ENCODE assay signal across 9 mouse cellular contexts in genomic region chr6:144339006-144339405, GRCm38 (mm10).
DNase-seq lines count a peak whose midpoint lies in the region; TF ChIP-seq lines count a peak whose summit lies in the region.
"Had no signal": no experiment of that assay in that cellular context is flagged by ENCODE, and none has a peak within 500 bp of the region (broad histone marks: within the 10 kb centered on the region; RNA-seq: fewer than 3 reads in every experiment).

No protein-coding gene starts in this region.

- intact Hi-C loops in left cerebral cortex, postnatal 4 days (cut with DNase I), result no loop called here

- H3K27ac ChIP-seq in kidney, adult 2 months (ENCODE audit: insufficient read depth, low read depth, low read length), result no peak overlapping the region
- no peak overlapping the region for H3K27ac ChIP-seq in ES-Bruce4 (ENCODE audit: insufficient read depth, low read length)
- H3K27ac ChIP-seq: embryonic facial prominence, embryonic 12.5 days had no signal

- H3K4me1 ChIP-seq in kidney, adult 2 months (ENCODE audit: control insufficient read depth, insufficient read depth, low read length), result no peaks in the 10 kb centered on the region
- no peaks in the 10 kb centered on the region for H3K4me1 ChIP-seq in ES-Bruce4 (ENCODE audit: control insufficient read depth, insufficient read depth, low read length)
- H3K4me1 ChIP-seq: embryonic facial prominence, embryonic 12.5 days; megakaryocyte, embryonic 14.5 days had no signal

- no peak for TF ChIP-seq POLR2A in kidney, adult 2 months (IDR thresholded peaks at IDR 0.05; ENCODE audit: low read depth, low read length)
- TF ChIP-seq POLR2A in ES-Bruce4 (IDR thresholded peaks at IDR 0.05; ENCODE audit: insufficient read depth, low read length), result no peak

- H3K27me3 ChIP-seq in kidney, adult 2 months (replicated peaks; ENCODE audit: control insufficient read depth, insufficient read depth, low read length), result no peaks in the 10 kb centered on the region
- no peaks in the 10 kb centered on the region; the same call in 1 of the 2 replicates for H3K27me3 ChIP-seq in ES-Bruce4 (ENCODE audit: control insufficient read depth, insufficient read depth, low read length, poor library complexity, severe bottlenecking)
- H3K27me3 ChIP-seq: embryonic facial prominence, embryonic 12.5 days; megakaryocyte, embryonic 14.5 days had no signal

- no peak overlapping the region for H3K4me3 ChIP-seq in kidney, adult 2 months (ENCODE audit: insufficient read depth, low read depth, low read length)
- H3K4me3 ChIP-seq in ES-Bruce4 (ENCODE audit: low read depth, low read length), result no peak overlapping the region
- H3K4me3 ChIP-seq: embryonic facial prominence, embryonic 12.5 days had no signal

- H3K36me3 ChIP-seq in kidney, adult 2 months (ENCODE audit: control insufficient read depth, insufficient read depth, low read length), result no peaks in the 10 kb centered on the region
- H3K36me3 ChIP-seq in ES-Bruce4 (ENCODE audit: control insufficient read depth, insufficient read depth, low read length, poor library complexity, severe bottlenecking), result no peaks in the 10 kb centered on the region
- H3K36me3 ChIP-seq: embryonic facial prominence, embryonic 12.5 days had no signal

- no peak for TF ChIP-seq EP300 in ES-Bruce4 (IDR thresholded peaks at IDR 0.05; ENCODE audit: insufficient read depth, low read depth, low read length)

- peak; percentile 11 for DNase-seq in kidney, adult 2 months
- DNase-seq in kidney, adult 11 months, result no peak
- peak; percentile 56 for DNase-seq in brain, adult 2 months (ENCODE audit: low read depth, low spot score)
- peak; percentile 31 for DNase-seq in left cerebral cortex, postnatal 4 days
- no peak for DNase-seq in gastrocnemius, postnatal 25 days
- no peak for DNase-seq in yolk sac, embryonic 10.5 days (ENCODE audit: low spot score)

- no peak overlapping the region for H3K9ac ChIP-seq in ES-Bruce4 (ENCODE audit: low read depth, poor library complexity, severe bottlenecking)
- H3K9ac ChIP-seq: embryonic facial prominence, embryonic 12.5 days had no signal

- TF ChIP-seq CTCF in kidney, adult 2 months (conservative IDR thresholded peaks at IDR 0.05; ENCODE audit: insufficient read depth, insufficient read length, low read depth, low read length), result peak; percentile 45; the same call in 1 of the 2 replicates
- peak; percentile 32 for TF ChIP-seq CTCF in ES-Bruce4 (IDR thresholded peaks at IDR 0.05; ENCODE audit: low read depth, low read length)

- 66% methylated on average over 13 of the region's 13 CpGs for WGBS in kidney, adult 2 months

- H3K9me3 ChIP-seq in ES-Bruce4 (replicated peaks; ENCODE audit: control insufficient read depth, insufficient read depth, low read length, poor library complexity, severe bottlenecking), result 0 out of 2 replicates have a peak, but pooled peaks cover 2% of the 10 kb centered on the region

Comparison
In these comparisons a context has a peak if more than half of its experiments do, and no peak if none do; other contexts are left out.
1. DNase-seq: peak in kidney, adult 2 months (single experiment), brain, adult 2 months (single experiment) and left cerebral cortex, postnatal 4 days (single experiment); none in kidney, adult 11 months (single experiment), gastrocnemius, postnatal 25 days (single experiment) and yolk sac, embryonic 10.5 days (single experiment).